Mouse (Mus musculus) T-cell, adult 2 months (primary cell): ENCODE data around the gene Camk2d.
A peak's percentile ranks its signal among the peaks of the same experiment; 100 is the strongest.

ENCODE experiments used
- DNase-seq: peaks from one replicate; pipeline ENCODE4 v3.0.0; 2022; ENCODE audit warnings: low spot score

Camk2d gene

DNA sequence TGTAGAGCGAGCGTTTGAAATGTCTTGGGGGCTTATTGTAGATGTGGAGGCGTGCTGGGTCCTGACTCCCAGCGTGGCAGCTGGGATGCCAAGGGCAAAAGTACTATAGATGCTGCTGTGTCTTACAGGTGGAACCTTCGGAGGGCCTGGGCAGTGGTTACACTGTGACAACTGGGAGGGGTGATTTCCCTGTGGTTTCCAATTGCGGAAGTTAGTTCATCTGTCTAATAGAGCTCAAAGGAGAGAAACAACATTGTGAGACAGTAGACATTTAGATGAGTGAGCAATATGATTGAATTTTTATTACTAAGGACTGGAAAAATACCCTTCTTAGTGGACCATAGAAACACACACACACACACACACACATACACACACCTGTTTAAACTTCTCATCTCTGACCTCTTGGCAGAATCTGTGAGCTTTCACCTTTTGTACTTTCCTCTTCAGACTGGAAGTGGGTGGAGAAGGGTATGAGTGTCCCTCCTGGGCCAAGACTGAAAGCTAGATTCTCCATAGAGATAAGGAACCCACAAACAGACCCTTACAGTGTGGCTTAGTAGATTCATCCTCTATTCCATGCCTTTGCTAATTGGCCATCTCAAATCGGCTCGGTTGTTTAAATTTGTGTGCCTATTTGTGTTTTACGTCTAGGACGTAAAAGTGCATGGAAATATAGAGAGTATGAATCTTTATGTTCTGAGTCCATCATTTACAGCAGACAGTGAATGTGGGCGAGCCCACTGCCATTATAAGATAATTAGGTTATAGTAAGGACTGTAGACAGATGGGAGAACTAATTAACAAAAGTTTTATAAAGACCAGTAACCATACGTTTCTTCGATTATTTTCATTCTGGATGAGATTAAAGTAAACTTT lies 94.8 kb downstream of the Camk2d start:
- peak; percentile 19 for DNase-seq

DNA sequence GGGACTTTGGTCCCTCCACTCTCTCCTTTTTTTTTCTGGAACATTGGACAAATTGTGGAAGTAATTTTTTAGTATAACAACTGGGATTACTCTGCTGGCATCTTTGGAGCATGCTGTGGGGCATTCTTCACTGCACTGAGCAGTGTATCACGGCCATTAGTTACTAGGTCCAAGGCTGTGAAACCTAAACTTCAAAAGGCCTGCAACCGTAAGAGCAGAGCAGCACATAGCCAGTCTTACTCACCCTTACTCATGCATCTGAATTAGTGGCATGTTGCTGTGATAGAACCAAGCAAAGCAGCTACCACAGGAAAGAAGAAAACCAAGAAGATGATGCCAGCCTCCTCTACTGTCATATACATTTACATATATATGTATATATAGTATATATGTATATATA lies 95.5 kb downstream of the Camk2d start:
- no peak for DNase-seq

DNA sequence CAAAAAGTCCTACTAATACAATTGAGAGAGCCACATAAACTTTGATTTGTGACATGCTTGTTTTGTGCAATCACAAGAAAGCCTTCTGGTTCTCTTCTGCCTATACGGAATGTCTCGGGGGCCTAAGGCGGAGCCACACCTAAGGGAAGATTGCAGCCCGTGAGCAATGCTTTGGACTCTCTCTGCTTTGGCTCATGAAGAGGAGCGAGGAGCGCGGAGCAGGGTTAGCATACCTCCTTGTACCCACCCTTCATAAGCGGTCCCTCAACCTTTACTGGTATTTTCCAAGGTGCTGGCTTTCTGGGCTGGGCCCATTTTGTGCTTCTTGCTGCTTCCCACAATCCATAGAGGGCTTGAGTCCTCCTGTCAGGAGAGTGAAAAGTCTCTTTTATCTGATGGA lies 96.7 kb downstream of the Camk2d start:
- no peak for DNase-seq

DNA sequence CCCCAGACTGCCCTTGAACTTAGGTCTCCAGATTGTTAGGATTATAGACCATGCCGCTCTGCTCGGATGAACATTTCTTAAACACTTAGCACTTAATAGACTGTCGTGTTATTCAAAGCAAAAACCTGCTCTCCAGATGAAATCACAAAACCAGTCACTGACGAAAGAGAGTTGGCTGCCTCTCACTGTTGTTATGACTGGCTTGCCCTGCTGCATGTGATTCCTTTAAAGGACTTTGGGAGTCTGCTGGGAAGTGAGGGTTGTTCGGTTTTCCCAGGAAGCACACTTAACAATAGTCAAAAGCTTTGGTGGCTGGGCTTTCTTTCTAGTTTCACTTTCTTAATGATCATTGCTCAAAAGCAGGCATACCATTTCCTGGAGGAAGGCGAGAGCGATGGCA lies 97.2 kb downstream of the Camk2d start:
- DNase-seq: peak; percentile 18

DNA sequence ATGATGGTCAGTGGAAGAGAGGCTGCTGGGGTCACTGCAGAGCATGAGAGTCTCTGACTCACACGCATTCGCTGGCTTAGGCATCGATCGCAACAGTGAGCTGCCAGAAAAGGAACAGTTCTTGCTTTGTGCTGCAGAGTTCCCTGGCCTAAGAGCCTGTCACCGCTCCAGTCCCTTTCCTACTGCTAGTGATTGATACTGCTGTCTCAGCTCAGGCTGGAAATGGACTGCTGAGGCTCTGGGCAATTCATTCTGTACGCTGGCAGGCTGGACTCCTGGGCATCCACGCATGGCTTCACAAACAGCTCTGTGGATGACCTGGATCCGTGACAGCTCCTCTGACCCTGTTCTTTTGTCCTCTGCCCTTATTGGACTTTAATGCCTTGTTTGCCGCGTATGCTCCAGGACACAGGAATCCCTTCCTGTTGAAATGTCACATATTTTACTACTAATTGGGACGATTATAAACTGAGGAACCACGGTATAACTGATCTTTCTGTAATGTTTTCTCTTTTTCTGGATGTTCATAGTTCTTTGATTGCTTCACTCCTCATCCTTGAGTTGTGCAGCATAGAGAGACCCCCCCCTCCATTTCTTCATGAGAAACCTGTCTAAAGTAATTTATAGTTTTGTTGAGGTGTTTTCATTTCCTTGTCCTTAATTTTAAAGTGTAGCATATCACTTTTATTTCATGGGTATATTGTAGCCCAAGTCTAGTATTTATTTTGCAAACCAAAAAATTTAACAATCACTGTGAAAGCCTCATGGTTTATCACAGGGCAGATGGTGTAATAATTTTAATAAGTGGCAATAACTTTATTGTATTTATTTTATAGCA lies 99.6 kb downstream of the Camk2d start:
- no peak for DNase-seq

DNA sequence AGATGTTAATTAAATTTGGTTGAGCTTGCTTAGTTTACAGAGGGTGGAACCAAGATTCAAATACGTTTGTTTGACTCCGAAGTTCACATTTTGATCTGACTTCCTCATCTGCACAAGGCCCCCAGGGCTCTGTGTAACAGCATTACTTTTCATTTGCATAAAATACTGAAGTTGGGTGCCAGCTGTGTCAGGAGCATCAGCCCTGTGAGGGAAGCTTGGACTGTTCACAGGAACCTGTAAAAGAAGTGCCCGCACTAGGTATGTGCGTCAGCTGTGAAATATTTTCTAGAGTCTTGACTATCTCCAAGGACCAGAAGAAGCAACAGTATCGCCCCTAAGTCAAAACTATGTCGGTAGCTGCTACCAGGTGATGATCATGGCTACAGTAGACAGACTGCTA lies 100.5 kb downstream of the Camk2d start:
- DNase-seq: peak; percentile 32

DNA sequence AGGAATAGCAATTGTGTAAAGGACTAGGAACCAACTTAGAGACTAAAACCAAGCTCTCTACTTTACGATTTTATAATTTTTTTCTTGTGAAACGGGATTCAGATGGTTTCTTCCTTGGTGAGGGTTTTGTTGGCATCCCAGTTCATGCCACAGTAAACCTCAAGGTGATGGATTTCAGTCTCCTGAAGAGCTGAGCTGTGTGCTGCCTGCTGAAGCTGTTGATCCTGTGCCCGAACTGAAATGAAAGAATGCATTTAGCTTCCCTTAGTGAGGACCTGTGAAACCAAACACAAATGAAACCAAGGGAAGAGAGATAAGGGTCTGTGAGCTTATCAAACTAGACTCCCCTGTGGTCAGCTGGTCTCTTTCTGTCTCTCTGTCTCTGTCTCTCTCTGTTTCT lies 103.6 kb downstream of the Camk2d start:
- DNase-seq: no peak

DNA sequence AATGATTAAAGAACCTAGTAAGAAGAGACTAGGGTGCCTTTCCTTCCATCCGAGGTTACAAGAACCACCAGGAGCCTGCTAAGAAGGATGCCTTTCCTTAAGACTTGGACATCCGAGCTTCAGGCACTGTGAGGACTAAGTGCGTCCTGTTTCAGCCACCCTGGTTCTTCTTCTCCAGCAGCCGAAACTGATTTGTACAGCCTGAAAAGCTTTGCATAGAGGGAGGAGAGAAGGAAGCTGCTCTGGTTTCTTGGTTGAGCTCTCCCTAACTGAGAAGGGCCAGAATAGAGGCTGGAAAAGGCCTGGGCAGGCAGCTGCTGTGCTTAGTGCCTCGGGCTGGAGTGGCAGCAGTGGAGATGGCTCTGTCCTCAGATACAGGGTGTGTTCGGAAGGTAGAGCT lies 105.0 kb downstream of the Camk2d start:
- DNase-seq: no peak

DNA sequence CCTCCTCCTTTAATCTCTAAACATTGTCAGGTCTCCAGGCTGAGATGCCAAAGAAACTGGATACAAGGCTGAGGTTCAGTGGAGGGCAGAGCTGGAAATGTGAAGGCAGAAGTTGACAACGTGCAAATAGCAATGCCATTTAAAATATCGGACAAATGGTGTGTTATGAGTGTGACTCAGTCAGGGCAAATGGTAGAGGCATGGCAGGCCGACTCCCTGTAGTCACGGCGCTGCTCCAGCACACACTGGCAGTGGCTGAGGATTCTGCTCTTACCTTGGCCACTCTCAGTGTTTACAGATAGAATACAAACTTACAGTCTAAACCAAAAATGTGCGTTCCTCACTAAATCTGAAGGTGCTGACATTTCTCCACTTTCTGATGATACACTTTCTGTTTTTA lies 105.5 kb downstream of the Camk2d start:
- no peak for DNase-seq

DNA sequence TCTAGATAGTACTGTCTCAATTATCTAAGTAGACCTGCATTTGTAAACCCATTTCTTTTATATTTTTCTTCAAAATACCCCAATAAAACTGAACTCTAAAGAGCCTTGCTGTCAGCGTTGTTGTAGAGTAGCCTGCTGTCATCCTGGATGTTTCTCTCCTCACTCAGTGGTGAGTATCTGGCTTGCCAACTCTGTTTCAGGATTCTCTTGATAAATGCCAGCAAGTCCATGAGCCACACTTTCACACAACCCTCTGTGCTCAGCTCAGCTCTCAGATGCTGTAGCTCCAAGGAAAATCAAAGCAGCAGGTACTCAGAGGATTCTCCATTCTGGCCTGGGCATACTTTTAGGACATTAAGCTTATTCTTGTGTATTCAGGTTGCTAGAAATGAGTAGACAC lies 109.4 kb downstream of the Camk2d start:
- DNase-seq: no peak

DNA sequence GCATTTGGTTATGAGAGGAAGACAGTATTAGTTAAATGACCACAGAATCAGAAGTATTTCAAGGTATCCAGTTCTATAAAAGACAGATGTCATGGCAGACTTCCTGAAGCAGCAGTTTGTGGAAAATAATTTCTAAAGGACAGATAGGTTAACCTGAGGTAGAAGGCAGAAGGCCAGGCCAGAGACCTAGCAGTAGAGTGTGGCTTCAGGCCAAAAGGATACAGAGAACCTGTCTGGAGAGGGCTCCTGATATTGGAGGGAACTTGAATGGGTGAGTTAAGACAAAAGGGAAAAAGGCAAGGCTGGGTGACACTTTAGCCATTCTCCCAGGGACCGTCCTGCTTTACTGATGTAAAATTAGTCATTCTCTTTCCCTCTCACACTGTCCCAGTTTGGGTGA lies 118.2 kb downstream of the Camk2d start:
- no peak for DNase-seq

DNA sequence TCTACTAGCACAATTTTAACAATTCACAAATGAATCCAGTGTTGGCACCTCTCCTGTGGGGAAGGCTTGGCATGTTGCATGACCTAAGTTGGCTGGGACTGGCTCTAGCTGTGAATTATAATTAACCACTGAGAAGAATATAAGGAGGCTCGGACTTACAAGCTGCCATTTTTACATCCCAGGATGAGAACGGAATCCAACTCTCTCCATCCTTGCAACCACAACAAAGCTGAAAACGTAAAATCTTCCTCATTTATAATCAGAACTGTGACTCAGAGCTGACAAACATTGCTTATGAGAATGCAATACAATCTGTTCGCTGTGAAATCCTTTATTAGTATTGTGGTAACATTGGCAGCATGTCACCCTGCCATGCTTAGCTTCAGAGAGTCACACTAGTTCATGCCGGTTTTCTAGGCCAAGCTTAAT lies 126.9 kb downstream of the Camk2d start:
- DNase-seq: no peak

DNA sequence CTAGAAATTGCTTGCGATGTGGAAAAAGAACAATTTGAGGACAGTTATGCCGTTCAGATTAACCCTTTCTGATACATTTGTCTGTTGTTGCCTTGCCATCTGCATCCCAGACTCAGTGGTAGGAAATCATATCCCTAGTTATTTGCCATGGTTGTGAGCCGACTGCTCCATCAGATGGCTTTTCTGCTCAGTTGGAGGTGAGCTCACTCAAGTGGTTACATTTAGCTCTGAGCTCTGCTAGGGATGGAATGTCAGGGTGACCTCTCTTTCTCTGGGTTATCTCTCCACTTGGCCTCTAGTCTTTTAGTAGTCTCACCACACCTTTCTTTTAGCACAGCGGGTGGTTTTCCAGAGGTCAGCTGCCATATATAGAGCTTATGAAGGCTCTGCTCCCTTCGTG lies 127.4 kb downstream of the Camk2d start:
- no peak for DNase-seq

DNA sequence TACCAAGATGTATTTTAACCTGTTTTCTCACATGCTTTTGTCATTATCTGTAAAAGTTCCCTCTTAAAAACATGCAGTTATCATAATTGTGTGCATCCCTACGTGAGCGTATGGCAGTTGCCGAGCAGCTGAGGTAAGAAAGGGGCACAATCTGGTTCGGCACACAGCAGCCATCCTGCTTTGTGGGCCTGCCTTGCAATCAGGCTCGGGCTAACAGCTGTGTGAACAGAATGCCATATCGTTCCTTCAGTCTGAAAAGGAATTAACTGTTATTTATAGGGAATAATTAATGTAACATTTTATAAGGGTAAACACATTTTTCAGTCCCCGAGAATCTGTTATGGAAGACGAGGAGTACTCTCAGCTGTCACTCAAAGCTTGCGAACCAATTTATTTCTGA lies 129.5 kb downstream of the Camk2d start:
- DNase-seq: no peak

DNA sequence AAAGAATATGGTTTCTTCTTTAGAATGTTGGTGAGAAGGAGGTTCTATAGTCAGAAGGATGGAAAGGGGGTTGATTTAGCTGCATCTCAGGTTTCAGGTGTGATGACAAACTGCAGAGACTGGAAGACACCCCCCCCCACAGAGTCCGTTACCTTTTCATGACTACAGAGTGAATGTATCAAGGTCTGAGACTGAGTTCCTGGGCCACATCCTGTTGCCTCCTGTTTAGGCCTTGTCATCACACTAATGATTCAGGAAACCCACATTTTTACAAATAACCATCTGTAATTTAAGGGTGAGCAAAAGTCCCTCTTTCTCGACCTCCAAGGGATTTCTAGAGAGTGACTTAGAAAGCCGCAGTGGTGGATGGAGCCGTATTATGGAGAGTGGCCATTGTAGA lies 131.3 kb downstream of the Camk2d start:
- no peak for DNase-seq

DNA sequence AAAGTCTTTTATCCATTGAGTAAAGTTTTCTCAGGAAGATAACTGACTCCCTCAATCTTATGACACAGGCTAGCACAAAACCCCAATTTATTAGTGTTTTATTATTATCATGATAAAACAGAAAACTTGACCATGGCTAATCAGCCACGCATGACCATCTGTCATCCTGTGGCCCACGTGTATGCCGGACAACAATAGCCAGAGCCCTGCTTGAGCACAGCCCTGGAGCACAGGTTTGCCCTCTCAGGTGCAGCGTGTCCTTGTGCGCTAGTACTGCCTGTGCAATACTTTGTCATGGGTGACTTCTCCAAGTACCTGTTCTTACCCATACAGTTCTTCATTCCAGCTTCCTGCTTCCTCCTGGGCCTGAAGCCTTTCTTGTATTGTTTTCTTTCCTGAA lies 134.3 kb downstream of the Camk2d start:
- no peak for DNase-seq

DNA sequence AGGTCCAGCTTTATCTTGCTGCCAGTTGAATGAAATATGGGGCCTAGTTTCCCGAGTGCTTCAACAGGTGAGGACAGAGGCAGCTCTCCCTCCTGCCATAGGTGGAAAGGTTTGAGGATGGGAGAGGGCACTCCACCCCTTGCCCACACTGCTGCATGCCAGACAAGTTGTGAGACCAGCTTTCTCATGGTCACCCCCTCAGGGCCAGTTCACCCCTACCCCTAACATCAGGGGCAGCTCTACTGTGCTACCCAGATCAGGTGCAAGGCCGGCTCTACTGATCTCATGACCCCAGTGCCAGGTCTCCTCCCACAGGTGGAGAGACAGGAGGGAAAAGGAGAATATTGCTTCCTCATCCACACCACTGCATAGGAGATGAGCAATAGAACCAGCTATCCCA lies 136.2 kb downstream of the Camk2d start:
- DNase-seq: no peak

DNA sequence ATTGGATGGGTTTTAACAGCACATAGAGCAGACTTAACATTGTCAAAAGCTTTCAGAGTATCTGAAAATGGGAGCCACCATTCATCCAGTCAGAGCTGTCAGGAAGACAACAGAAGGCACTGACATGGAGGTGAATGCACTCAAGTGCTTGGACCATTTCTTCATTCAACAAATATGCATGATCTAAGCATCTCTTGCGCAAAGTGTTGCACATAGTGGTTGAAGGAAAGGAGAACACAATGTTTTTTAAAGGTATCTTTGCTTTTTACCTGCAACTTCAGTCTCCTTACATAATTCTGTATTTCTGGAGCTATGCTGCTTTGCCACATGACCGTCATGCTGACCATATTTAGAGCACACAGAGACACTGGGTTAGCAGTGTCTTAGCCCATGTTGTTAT lies 138.4 kb downstream of the Camk2d start:
- no peak for DNase-seq

DNA sequence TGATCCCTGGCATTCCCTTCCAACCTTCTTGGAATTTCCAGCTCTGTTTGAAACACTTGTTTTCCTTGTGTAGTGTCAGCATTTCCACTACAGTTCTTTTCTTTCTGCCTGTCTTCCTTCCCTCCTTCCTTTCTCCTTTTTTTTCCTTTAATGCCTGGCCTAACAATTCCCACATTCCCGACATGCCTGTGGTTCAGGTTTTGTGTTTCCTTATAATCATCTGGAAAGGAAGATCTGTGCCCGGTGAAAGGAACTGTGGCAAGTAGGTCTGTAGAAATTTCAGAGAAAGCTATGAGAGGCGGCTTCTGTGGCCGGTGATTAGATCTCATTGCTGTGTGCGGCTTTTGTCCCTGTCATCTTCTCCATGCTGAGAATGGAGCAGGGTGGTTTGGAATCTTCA lies 139.1 kb downstream of the Camk2d start:
- no peak for DNase-seq

DNA sequence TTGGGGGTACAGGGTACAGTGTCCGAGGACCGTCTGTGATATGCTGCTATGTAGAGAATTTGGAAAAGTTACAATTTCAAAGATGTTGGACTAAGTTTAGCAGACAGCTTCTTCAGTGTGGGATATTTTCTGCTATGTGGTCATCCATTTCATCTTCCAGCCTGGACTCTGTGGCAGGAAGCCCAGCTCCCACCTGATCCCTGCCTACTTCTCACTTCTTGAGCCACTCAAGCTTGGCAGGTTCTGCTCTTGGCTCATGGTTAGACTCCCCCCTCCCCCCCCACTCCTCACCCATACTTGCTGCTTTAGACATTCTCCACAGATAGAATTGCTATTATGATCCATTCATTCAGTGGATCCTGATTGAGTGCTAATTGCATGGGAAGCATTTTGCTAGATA lies 141.0 kb downstream of the Camk2d start:
- DNase-seq: no peak

DNA sequence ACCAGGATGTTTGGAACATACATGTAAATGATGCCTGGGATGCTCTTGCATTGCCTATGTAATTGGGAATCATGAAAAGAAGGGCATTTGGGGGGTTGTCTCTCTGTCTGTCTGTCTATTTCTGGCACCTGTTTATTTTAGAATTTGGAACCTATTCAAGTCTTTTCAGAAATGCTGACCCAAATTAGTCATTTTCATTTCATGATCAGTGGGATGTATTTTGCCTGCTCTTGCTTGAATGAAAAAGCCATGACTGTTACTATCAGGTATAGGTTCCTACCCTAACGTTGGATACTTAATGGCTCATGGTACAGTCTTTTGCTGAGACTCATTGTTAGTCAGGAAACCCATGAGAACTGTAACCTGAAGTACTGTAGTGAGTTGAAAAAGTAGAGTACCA lies 144.0 kb downstream of the Camk2d start:
- DNase-seq: no peak

DNA sequence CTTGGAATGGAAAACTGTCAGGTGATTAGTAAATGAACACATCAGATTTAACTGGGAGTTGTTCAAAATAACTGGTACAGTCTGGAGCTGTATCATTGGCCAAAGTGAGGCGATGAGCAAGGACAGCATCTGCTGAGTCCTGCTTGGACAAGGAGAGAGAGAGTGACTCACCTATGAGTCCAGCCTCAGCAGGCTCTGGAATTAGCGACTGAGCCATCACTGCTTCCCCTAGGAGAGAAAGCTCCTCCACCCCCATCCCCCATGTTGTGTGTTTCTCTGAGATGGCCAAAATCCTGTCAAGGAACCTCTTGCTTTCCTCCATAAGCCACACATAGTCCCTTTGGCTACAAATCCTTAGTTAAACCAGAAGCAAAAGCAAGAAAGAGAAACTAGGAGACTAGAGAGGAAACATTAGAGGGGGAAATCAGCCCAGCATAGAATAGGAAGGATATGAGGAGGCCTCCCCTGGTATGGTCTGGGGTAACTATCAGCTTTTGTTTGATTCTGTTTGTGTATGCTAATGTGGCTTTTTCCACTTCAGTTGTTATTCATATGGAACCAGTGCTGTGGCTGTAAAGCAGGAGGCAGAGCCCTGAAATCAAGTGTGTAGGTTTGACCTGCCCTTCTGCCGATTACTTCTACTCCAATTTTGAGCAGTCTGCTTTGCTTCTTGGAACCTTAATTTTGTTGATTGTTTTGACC lies 148.5 kb downstream of the Camk2d start:
- no peak for DNase-seq
